Mouse (Mus musculus): ENCODE measurements at regions not wholly inside any gene's neighbourhood (a gene's known extent, or its start where the extent isn't known, plus 50 kb on each side); places are given as distances from the start of the nearest gene placed in this dataset.

DNA sequence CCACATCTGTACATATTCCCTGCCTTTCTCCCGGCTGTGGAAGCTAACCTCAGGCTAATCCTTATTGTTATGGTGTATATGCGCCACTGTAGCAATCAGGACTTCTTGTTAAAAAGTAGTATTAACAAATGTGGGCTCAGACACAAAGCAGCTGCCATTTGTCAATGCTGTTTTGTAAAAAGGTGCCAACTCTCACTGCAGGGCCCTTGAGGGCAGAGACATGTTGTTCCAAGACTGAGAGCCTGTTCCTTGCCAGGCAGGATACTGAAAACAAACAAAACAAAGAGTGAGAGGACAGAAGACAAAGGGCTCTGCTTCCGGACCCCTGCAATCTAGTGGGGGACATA is 262.0 kb upstream of the AI593442 start:
- TF ChIP-seq CTCF (IDR thresholded peaks at IDR 0.05; ENCODE audit: extremely low read depth, insufficient read depth, low read length) (no peak), POLR2A (IDR thresholded peaks at IDR 0.05; ENCODE audit: extremely low read depth, insufficient read depth, low read length) (no peak)
